Mouse (Mus musculus): ENCODE measurements around the gene Ampd2.

DNA sequence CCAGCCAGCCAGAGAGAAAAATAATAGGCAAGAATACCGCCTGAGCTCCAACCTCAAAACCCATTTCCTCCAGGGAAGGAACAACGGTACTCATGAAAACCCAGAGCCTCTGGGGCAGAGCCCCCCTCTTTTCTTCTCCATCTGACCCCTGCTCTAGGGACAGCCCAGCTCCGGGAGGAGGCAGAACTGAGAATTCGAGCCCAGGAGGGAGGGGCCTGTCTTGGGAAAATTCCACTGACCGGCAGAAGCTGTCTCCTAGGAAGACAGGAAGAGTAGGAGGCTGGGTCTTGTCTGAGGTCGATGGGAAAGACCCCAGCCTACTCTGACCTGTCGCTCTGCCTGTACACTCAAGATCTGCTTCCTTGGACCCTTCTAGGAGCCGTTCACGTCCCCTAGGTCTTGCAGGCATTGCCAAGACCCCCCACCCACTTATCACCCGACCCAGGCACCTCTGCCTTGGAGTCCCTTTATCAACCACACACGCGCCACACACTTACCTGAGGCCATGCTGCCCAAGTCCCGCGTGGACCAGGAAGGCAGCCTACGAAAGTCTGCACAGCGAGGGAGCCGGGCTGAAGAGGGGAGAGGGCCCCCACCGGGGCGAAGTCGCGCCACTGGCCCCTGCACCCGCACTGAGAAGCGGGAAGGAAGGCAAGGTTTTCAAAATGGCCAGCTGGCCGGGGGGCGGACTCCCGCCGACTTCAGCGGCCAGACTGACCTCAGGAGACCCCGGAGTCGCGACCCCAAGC is 556 bp downstream of the Ampd2 start:
- TF ChIP-seq CHD2 (IDR thresholded peaks at IDR 0.05; ENCODE audit: low read depth, low read length) (no peak), HCFC1 (IDR thresholded peaks at IDR 0.05; ENCODE audit: borderline replicate concordance, insufficient read depth, low read length) (0 out of 2 replicates have a peak, but pooled peaks have one; percentile 18), ZNF384 (IDR thresholded peaks at IDR 0.05; ENCODE audit: low read depth, low read length) (no peak), ZC3H11A (IDR thresholded peaks at IDR 0.05; ENCODE audit: borderline replicate concordance, low read depth, low read length) (no peak)

Measured in ES-E14 (cell line).